Mouse (Mus musculus) testis, adult 2 months (tissue): Measurements from ENCODE around the gene Chst11. TPM values are rescaled to one million over a fixed set of nuclear protein-coding genes. Genes with fewer than 3 reads are reported as not detected.

Source experiments
- H3K27ac ChIP-seq: fragments of 200-500 bp; 2 replicates; pipeline ENCODE4 v1.5.1; 2012; ENCODE audit warnings: low read depth, low read length; ENCODE audit not compliant: control insufficient read depth, insufficient read depth
- H3K27me3 ChIP-seq: fragments of 200-500 bp; 2 replicates; pipeline ENCODE4 v1.6.1; 2012; ENCODE audit warnings: mild to moderate bottlenecking, low read length, moderate library complexity; ENCODE audit not compliant: control insufficient read depth, insufficient read depth
- H3K36me3 ChIP-seq: fragments of 200-500 bp; 2 replicates; pipeline ENCODE4 v1.6.1; 2012; ENCODE audit warnings: mild to moderate bottlenecking, low read length; ENCODE audit not compliant: control insufficient read depth, insufficient read depth
- H3K4me1 ChIP-seq: fragments of 200-500 bp; 2 replicates; pipeline ENCODE4 v1.6.1; 2012; ENCODE audit warnings: low read length; ENCODE audit not compliant: control insufficient read depth, insufficient read depth
- H3K4me3 ChIP-seq: fragments of 200-500 bp; 2 replicates; pipeline ENCODE4 v1.5.1; 2012; ENCODE audit warnings: low read depth, mild to moderate bottlenecking, low read length, moderate library complexity, mixed read lengths; ENCODE audit not compliant: control insufficient read depth
- CTCF ChIP-seq: fragments of 200-500 bp; IDR thresholded peaks from 2 replicates; pipeline ENCODE4 v1.5.1; 2012; ENCODE audit warnings: low read depth, mild to moderate bottlenecking, inconsistent platforms, low read length, moderate library complexity; ENCODE audit not compliant: control insufficient read depth, insufficient read depth, insufficient replicate concordance
- POLR2A ChIP-seq: fragments of 200-500 bp; IDR thresholded peaks from 2 replicates; pipeline ENCODE4 v1.6.1; 2012; ENCODE audit warnings: low read depth, mild to moderate bottlenecking, inconsistent platforms, low read length, moderate library complexity; ENCODE audit not compliant: control insufficient read depth
- polyA plus RNA-seq: library from polyadenylated mRNA; depleted of rRNA; stranded (reverse); fragments of >200 nt; gene quantifications from 2 replicates; pipeline ENCODE4 v1.2.3, GENCODE M21; 2012

Chst11 gene
- polyA plus RNA-seq, 1 experiment: 0.67 TPM

GRCm38 (mm10) chr10:83153887-83154286 lies 168.6 kb downstream of the Chst11 start:
- H3K4me3 ChIP-seq: no peak overlapping the region
- no peaks in the 10 kb centered on the region for H3K4me1 ChIP-seq
- no peak overlapping the region for H3K27ac ChIP-seq
- TF ChIP-seq POLR2A: no peak
- TF ChIP-seq CTCF: no peak
- H3K36me3 ChIP-seq: no peaks in the 10 kb centered on the region
- no peaks in the 10 kb centered on the region for H3K27me3 ChIP-seq

DNA sequence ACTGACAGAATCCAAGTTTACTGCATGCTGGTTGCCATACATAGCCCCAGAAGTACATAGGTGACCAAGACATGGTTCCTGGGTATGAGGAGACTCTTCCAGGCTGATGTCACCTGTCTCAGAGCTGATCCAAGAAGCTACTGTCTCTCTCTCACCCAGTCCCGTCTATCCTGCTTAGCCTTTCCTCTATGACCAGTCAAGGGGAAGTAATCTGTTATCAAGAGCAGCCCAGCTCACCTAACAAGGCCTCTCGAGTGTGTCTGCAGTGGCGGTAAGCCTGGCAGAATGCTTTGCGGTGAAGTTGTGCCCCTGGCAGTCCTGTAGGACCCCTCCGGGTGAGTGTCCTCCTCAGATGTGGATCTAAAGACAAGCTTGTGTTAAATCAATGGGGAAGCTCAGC lies 172.0 kb downstream of the Chst11 start:
- Histone ChIP-seq H3K36me3 (no peaks in the 10 kb centered on the region), H3K27ac (no peak overlapping the region), H3K4me3 (no peak overlapping the region), H3K27me3 (no peaks in the 10 kb centered on the region), H3K4me1 (peaks cover 13% of the 10 kb centered on the region)
- TF ChIP-seq CTCF: no peak
- TF ChIP-seq POLR2A: no peak

- Histone ChIP-seq H3K4me3 (no peak overlapping the region), H3K4me1 (peaks cover 15% of the 10 kb centered on the region), H3K36me3 (no peaks in the 10 kb centered on the region), H3K27ac (no peak overlapping the region), H3K27me3 (no peaks in the 10 kb centered on the region)
- TF ChIP-seq CTCF (no peak), POLR2A (no peak)
Observed at GRCm38 (mm10) chr10:83158322-83158721, 173.0 kb downstream of the Chst11 start.

DNA sequence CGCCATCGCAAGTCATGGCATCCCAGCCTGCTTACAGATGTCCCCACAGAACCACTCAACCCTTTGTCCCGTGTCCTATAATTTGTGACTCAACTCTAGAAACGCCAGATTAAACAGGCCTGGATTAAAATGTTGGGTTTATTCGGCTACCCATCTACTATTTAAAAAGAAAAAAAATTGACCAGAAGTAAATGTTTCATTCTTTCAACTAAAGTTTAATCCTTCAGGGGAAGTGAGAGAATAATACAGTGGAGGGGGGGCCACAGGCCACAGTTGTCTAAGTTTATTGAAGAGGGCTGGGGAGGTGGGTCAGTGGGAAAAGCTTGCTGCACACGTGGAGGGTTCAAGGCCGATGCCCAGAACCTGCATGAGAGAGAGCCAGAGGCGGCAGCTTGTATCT lies 173.9 kb downstream of the Chst11 start:
- Histone ChIP-seq H3K36me3 (no peaks in the 10 kb centered on the region), H3K27ac (no peak overlapping the region), H3K4me1 (peaks cover 15% of the 10 kb centered on the region), H3K4me3 (no peak overlapping the region), H3K27me3 (no peaks in the 10 kb centered on the region)
- TF ChIP-seq POLR2A: no peak
- no peak for TF ChIP-seq CTCF

- Histone ChIP-seq H3K4me1 (peaks cover 15% of the 10 kb centered on the region), H3K4me3 (no peak overlapping the region), H3K36me3 (no peaks in the 10 kb centered on the region), H3K27ac (no peak overlapping the region), H3K27me3 (no peaks in the 10 kb centered on the region)
- TF ChIP-seq POLR2A (no peak), CTCF (no peak)
Observed at GRCm38 (mm10) chr10:83161656-83162365, 176.5 kb downstream of the Chst11 start.

- H3K27ac ChIP-seq: no peak overlapping the region
Observed at GRCm38 (mm10) chr10:83163946-83164345, 178.6 kb downstream of the Chst11 start.

GRCm38 (mm10) chr10:83164901-83165435 lies 179.7 kb downstream of the Chst11 start:
- H3K27me3 ChIP-seq: no peaks in the 10 kb centered on the region
- TF ChIP-seq CTCF: no peak
- TF ChIP-seq POLR2A: no peak
- peaks cover 15% of the 10 kb centered on the region for H3K4me1 ChIP-seq
- H3K27ac ChIP-seq: no peak overlapping the region
- H3K4me3 ChIP-seq: no peak overlapping the region
- no peaks in the 10 kb centered on the region for H3K36me3 ChIP-seq

More at GRCm38 (mm10) chr10:83163946-83164345, 178.6 kb downstream of the Chst11 start:
- peaks cover 15% of the 10 kb centered on the region for H3K4me1 ChIP-seq
- H3K4me3 ChIP-seq: no peak overlapping the region
- no peaks in the 10 kb centered on the region for H3K36me3 ChIP-seq
- no peak for TF ChIP-seq POLR2A
- TF ChIP-seq CTCF: no peak
- H3K27me3 ChIP-seq: no peaks in the 10 kb centered on the region
